Mouse (Mus musculus) brain, adult 2 months (tissue): ENCODE measurements around the gene Dexi.
A peak's percentile ranks its signal among the peaks of the same experiment; 100 is the strongest.

Experiments used
- DNase-seq: peaks from one replicate; pipeline ENCODE4 v3.0.0; 2011; ENCODE audit warnings: low read depth, low spot score

Dexi gene

DNA sequence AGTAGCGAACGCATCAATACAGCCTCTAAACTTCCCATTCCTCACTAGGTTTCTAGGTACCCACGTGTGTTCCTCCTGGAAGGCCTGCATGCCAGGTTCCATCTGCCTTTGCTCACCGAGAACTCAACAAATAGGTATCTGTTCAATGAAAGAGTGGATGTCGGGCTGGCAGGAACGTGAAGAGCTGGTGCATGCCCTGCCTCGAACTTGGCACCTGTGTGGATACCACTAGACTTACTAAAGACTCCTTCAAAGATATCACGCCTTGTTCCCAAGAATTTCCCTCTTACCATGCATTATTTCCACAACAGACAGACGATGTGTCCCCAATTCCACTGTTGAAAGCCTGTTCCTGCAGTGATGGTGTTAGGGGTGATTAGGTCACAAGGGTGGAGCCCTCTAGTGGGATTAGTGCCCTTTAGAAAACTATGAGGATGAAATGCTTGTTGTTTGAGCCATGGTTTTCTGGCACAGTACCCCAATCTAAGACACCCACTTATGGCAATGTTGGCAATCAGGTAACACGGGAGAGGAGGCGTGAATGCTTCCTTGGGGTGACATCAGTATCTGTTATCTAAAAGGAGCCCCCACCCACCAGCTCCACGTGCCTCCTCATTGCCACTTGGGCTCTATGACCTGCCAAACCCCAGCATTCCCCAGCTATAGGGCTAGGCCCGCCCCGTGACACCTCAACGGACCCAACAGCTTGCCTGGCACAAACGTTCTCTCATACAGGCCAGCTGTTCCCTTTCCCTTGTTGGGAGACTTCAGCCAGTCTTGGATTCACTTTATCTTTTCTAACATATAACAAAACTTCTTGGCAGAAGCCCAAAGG lies 1.9 kb downstream of the Dexi start:
- peak; percentile 52 for DNase-seq

- DNase-seq = no peak
These were observed 5.9 kb downstream of the Dexi start for GRCm38 (mm10) chr16:10536961-10537360.

- DNase-seq = no peak
These were observed 6.5 kb downstream of the Dexi start for GRCm38 (mm10) chr16:10536323-10536722.

DNA sequence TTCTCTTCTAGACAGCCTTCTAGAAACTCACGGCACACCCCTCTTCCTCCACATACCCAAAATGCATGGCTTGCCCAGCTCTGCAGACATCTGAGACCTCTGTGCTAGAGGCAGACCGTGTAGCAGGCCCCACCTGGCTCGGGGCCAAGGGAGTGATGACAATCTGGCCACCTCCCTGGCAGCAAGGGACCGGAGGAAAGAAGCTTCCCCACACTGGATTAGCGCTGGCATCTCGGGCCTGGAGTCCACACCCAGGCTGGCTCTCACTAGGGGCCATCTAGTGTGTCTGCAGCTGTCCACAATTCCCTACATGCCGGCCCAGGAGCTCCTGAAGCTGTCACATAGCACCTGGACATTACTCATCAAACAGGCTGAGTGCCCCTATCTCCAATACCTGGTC lies 8.3 kb downstream of the Dexi start:
- no peak for DNase-seq

DNA sequence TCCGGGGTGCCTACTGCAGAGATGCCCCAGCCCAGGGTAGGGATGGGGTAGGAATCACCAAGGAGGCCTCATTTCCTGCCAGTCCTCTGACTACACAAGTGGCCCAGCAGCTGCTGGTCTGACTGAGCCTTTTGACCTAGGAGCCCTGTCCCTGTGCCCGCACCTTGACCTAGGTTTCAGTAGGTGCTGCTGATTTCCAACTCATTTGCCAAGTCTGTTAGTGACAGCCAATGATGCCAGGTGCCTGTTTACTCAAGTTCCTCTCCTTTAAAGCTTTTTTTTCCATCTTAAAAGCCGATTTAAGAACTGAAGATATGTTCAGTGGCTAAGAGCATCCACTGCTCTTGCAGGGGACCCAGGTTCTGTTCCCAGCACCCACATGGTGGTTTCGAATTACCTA lies 9.1 kb downstream of the Dexi start:
- DNase-seq = no peak

DNA sequence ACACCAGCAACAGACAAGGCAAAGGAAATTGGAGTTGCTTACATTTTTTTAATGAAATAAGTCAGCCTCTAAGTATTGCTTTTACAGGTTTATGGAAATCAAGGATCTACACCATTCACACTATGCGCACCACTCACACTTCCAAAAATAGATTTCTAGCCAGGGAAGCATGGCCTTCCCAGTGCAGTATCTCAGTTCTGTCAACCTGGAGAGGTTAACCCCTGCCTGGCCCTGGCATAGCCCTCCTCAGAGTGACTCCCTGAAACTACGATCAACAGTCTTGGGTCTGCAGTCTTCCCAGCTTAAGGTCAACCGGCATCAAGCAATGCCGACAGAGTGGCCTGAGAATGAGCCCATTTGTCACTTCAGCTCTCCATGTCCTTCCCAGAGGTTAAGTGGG lies 12.7 kb downstream of the Dexi start:
- no peak for DNase-seq

GRCm38 (mm10) chr16:10528382-10528781 lies 14.5 kb downstream of the Dexi start:
- DNase-seq = no peak

- DNase-seq = peak; percentile 52
These were observed 15.7 kb downstream of the Dexi start for GRCm38 (mm10) chr16:10527046-10527644.

- no peak for DNase-seq
These were observed 17.3 kb downstream of the Dexi start for GRCm38 (mm10) chr16:10525610-10525980.

DNA sequence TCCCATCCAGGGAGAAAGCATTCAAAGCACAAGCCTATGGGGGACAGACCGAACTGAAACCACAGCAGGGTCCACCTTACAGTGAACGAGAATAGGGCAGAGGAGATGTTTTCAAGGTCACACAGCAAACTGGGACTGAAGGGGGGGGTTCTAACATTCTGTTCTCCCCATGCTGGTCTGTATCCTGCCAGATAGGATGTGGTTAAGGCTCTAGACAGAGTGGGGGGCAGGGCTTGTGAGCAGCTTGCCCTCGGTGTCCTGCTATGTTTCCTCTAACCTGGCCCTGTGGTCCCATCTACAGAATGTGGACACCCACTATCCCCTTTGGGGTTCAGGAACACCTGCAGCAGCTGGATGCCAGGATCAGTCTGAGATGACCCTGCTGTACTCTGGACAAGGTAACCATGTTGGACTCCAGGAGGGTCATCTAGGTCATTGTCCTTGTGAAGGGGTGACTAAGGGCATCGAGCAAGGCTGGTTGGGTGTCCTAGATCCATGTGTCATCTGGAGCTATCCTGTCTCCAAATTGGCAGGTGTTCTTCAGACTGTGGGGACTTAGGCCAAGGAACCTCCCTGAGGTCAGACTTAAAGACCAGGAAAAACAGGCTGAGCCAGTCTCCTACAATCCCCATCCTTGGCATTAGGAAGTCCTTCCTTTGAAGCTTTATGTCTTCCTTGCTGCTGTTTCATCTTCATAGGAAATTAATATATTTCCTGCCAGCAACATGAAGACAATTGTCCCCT lies 17.8 kb downstream of the Dexi start:
- peak; percentile 37 for DNase-seq

DNA sequence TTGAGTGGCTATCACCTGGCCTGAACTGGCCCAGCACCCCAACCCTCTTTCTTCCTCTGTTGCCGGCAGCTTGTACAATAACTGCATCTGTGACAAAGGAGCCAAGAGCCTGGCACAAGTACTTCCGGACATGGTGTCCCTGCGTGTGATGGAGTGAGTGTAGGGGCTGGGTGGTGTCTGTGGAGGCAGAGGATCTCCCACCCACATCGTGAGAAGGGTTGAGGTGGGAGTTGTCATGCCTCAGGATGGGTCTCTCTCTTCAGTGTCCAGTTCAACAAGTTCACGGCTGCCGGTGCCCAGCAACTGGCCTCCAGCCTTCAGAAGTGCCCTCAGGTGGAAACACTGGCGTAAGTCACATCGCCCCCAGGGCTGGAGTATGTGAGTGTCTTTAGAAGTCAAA lies 19.2 kb downstream of the Dexi start:
- no peak for DNase-seq

DNA sequence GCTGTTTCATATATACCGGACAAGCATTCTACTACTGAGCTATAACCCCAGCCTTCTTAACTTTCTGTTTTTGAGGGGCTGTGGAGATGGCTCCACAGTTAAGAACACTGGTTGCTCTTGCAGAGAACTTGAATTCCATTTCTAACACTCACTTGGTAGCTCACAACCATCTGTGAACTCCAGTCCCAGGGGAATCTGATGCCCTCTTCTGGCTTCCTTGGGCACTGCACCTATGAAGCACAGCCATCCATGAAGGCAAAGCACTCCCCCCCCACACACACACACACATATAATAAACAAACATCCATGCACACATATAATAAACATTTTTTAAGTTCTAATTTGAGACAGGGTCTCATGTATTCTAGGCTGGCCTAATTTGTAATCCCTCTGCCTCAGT lies 20.0 kb downstream of the Dexi start:
- peak; percentile 77 for DNase-seq

- DNase-seq = peak; percentile 86
These were observed 21.8 kb downstream of the Dexi start for GRCm38 (mm10) chr16:10520908-10521614.

DNA sequence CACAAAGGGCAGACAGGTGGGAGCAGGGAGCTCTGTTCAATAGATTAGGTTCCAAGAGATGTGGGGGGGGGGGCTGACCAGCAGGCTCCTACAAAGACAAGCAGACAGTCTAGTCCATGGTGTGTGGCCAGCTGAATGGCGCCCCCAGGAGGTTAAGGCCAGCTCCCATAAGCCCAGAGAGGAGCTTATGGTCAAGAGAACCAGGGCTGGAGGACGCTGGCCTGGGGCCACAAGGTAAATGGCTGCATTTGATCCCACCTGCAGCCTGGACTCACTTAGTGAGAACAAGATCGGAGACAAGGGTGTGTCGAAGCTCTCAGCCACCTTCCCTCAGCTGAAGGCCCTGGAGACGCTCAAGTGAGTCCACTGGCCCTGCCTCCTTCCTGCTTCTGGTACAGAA lies 24.8 kb downstream of the Dexi start:
- DNase-seq = no peak

DNA sequence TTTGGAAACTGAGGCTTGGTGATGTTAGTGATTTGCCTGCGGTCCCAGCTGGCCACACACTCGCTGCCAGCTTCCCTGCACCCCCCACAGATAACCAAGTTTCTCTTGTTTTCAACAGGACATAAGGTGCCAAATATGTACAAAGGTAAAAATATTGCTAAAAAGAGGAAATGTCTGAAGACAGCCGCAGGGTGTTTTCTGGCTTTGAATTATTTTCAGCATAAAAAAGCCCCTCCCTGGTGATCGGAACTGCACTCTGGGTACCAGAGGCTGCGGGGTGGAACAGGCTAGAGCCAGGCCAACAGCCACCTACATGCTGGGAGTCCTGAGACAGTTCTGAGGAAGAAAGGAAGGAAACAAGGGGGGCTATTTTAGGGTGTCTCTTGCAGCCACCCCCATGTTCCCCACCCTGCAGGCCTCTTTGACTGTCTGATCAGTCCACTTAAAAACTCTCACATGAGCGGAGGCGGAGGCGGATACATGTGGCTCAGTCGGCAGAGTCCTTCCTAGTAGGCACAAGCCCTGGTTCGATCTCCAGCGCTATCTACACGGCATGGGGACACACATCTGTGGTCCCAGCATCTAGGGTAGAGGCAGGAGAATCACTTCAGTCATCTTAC lies 26.8 kb downstream of the Dexi start:
- no peak for DNase-seq

GRCm38 (mm10) chr16:10511134-10511520 lies 31.7 kb downstream of the Dexi start:
- DNase-seq = peak; percentile 43

GRCm38 (mm10) chr16:10510477-10511133 lies 32.2 kb downstream of the Dexi start:
- peak; percentile 91 for DNase-seq

- no peak for DNase-seq
These were observed 34.2 kb downstream of the Dexi start for GRCm38 (mm10) chr16:10508691-10509090.

DNA sequence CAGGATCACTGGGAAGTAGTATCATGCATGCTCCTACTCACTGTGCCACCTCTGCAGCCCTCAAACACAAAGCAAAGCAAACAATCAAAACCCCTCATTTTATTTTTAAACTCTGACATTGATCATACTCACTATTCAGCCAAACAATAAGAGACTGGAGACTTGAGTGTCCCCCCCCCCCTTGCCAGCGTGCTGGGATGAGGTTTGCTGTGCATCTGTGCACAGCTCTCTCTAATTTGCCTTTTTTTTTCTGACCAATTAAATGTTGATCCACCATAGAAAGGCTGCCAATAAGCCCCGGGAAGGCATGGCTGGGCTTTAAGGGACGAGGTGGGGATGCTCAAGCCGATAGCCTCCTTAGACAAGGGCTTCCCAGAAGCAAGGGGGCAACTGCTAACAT lies 35.4 kb downstream of the Dexi start:
- DNase-seq = no peak

DNA sequence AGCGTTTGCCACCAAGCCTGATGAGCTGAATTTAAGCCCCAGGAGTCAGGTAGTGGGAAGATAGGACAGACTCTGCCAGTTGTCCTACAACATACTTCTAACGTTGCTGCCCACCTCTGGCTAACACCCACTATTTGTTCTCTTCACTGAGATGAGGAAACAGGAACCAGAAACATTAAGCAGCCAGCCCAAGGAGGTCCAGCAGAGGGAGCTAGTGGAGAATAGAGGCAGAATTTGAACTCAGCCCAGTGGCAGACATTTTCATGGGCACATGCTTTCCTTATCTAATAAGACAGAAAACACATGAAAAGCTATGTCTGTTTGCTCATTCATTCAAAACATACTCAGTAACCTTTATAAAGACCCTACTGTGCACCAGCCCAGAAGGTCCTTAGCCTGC lies 39.8 kb downstream of the Dexi start:
- no peak for DNase-seq

- DNase-seq = no peak
These were observed 41.0 kb downstream of the Dexi start for GRCm38 (mm10) chr16:10501865-10502264.
